Mouse (Mus musculus): ENCODE measurements around the gene Olfr688. TPM values are rescaled to one million over a fixed set of nuclear protein-coding genes. Genes with fewer than 3 reads are reported as not detected.

Gene Olfr688
- polyA plus RNA-seq, 1 experiment, result not detected

DNA sequence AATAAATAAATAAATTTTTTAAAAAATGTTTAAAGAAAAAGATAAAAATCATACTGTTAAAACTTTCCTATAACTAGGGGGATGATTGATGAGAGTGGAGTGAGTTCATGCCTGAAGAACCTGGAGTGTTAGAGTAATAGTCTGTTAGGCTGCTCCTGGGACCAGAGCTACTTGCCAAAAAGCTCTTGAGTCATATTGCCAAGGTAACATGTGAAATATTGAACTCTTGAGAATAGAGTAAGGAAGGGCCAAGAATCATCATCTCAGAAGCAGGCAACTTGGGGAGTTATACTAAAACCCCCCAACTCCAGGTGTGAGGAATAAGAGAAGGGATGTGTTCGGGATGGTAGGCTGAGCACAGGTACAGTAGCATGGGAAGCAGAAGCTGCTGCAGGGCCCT, 23.0 kb downstream of the Olfr688 start, which contains the start of gene Olfr689:
Olfr689 (plus strand) TSS at position 301 of the 400 bp plus-strand sequence.
- no peaks in the 10 kb centered on the region for H3K27me3 ChIP-seq (ENCODE audit: control insufficient read depth, insufficient read depth, insufficient read length)
- H3ac ChIP-seq (ENCODE audit: control insufficient read depth, insufficient read length, low read depth), result no peak within 1 kb of the TSS
- H3K79me3 ChIP-seq (ENCODE audit: low read depth), result no peaks in the 10 kb centered on the region
- H3K4me3 ChIP-seq (ENCODE audit: insufficient read depth, poor library complexity, severe bottlenecking), result no peak within 1 kb of the TSS
- H3K79me2 ChIP-seq (ENCODE audit: control insufficient read depth, insufficient read depth), result no peaks in the 10 kb centered on the region
- TF ChIP-seq CEBPB (IDR thresholded peaks at IDR 0.05; ENCODE audit: low read depth) (no peak), MAX (IDR thresholded peaks at IDR 0.05) (no peak), MYOD1 (IDR thresholded peaks at IDR 0.05; ENCODE audit: control insufficient read depth, insufficient read length, low read depth) (no peak), FOSL1 (IDR thresholded peaks at IDR 0.05; ENCODE audit: insufficient read depth, low read length, poor library complexity, severe bottlenecking) (no peak), CTCF (IDR thresholded peaks at IDR 0.05; ENCODE audit: control insufficient read depth, insufficient read depth, insufficient read length) (no peak), USF1 (IDR thresholded peaks at IDR 0.05; ENCODE audit: low read depth) (no peak), MYOG (IDR thresholded peaks at IDR 0.05; ENCODE audit: control insufficient read depth, extremely low read depth, insufficient read length) (no peak)
- H3K36me3 ChIP-seq (ENCODE audit: control insufficient read depth, insufficient read depth), result no peaks in the 10 kb centered on the region

- H3ac ChIP-seq (ENCODE audit: control insufficient read depth, insufficient read length, low read depth), result no peak overlapping the region
- H3K79me3 ChIP-seq (ENCODE audit: low read depth), result no peaks in the 10 kb centered on the region
- no peaks in the 10 kb centered on the region for H3K27me3 ChIP-seq (ENCODE audit: control insufficient read depth, insufficient read depth, insufficient read length)
- TF ChIP-seq CTCF (IDR thresholded peaks at IDR 0.05; ENCODE audit: control insufficient read depth, insufficient read depth, insufficient read length) (no peak), FOSL1 (IDR thresholded peaks at IDR 0.05; ENCODE audit: insufficient read depth, low read length, poor library complexity, severe bottlenecking) (no peak), MAX (IDR thresholded peaks at IDR 0.05) (no peak), CEBPB (IDR thresholded peaks at IDR 0.05; ENCODE audit: low read depth) (no peak), MYOD1 (IDR thresholded peaks at IDR 0.05; ENCODE audit: control insufficient read depth, insufficient read length, low read depth) (no peak), USF1 (IDR thresholded peaks at IDR 0.05; ENCODE audit: low read depth) (no peak), MYOG (IDR thresholded peaks at IDR 0.05; ENCODE audit: control insufficient read depth, extremely low read depth, insufficient read length) (no peak)
- no peaks in the 10 kb centered on the region for H3K79me2 ChIP-seq (ENCODE audit: control insufficient read depth, insufficient read depth)
- H3K36me3 ChIP-seq (ENCODE audit: control insufficient read depth, insufficient read depth), result no peaks in the 10 kb centered on the region
- H3K4me3 ChIP-seq (ENCODE audit: insufficient read depth, poor library complexity, severe bottlenecking), result no peak overlapping the region
Measured at GRCm38 (mm10) chr7:105325302-105325701, 37.4 kb downstream of the Olfr688 start.

DNA sequence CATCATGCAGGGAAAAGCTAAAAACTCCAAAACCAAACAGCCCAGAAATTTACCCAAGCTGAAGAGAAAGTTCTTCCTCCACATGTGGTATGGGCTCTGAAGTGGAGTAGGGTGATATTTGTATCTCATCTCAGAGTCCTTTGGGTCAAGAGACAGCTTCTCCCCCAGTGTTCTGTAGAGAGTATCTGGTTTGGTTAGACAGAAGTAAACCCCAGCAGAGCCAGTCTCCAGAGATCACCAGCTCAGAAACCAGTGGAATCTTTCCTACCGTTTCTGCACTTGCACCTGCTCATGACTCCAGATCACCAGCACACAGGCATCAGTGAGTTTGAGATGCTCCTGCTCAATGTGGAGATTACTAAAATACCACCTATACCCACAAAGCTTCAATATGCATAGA, 46.1 kb downstream of the Olfr688 start, which contains the start of gene Olfr690:
Olfr690 (minus strand) TSS at position 101 of the 400 bp plus-strand sequence.
- no peak for TF ChIP-seq MYOG (IDR thresholded peaks at IDR 0.05; ENCODE audit: control insufficient read depth, extremely low read depth, insufficient read length)
- TF ChIP-seq MAX (IDR thresholded peaks at IDR 0.05), result no peak
- no peak for TF ChIP-seq MYOD1 (IDR thresholded peaks at IDR 0.05; ENCODE audit: control insufficient read depth, insufficient read length, low read depth)
- no peak for TF ChIP-seq USF1 (IDR thresholded peaks at IDR 0.05; ENCODE audit: low read depth)
- TF ChIP-seq FOSL1 (IDR thresholded peaks at IDR 0.05; ENCODE audit: insufficient read depth, low read length, poor library complexity, severe bottlenecking), result no peak
- TF ChIP-seq CEBPB (IDR thresholded peaks at IDR 0.05; ENCODE audit: low read depth), result no peak
- TF ChIP-seq CTCF (IDR thresholded peaks at IDR 0.05; ENCODE audit: control insufficient read depth, insufficient read depth, insufficient read length), result no peak
- Histone ChIP-seq H3K4me3 (ENCODE audit: insufficient read depth, poor library complexity, severe bottlenecking) (no peak within 1 kb of the TSS), H3K79me2 (ENCODE audit: control insufficient read depth, insufficient read depth) (no peaks in the 10 kb centered on the region), H3ac (ENCODE audit: control insufficient read depth, insufficient read length, low read depth) (no peak within 1 kb of the TSS), H3K27me3 (ENCODE audit: control insufficient read depth, insufficient read depth, insufficient read length) (no peaks in the 10 kb centered on the region), H3K36me3 (ENCODE audit: control insufficient read depth, insufficient read depth) (no peaks in the 10 kb centered on the region), H3K79me3 (ENCODE audit: low read depth) (no peaks in the 10 kb centered on the region)

Other genes with a start within 250 kb of the Olfr688 start
- not detected for gene Olfr677, start 236.7 kb upstream of the Olfr688 start, polyA plus RNA-seq (2012; fragmentation: generic; extraction: Trizol)
- not detected for gene Olfr678, start 223.6 kb upstream of the Olfr688 start, polyA plus RNA-seq (2012; fragmentation: generic; extraction: Trizol)
- not detected for gene Olfr679, start 206.9 kb upstream of the Olfr688 start, polyA plus RNA-seq (2012; fragmentation: generic; extraction: Trizol)
- not detected for gene Olfr680-ps1, start 195.3 kb upstream of the Olfr688 start, polyA plus RNA-seq (2012; fragmentation: generic; extraction: Trizol)
- gene Olfr681, start 171.3 kb upstream of the Olfr688 start, polyA plus RNA-seq (2012; fragmentation: generic; extraction: Trizol), result not detected
- not detected for gene Olfr683, start 141.1 kb upstream of the Olfr688 start, polyA plus RNA-seq (2012; fragmentation: generic; extraction: Trizol)
- not detected for gene Olfr684, start 124.4 kb upstream of the Olfr688 start, polyA plus RNA-seq (2012; fragmentation: generic; extraction: Trizol)
- gene Olfr685, start 102.1 kb upstream of the Olfr688 start, polyA plus RNA-seq (2012; fragmentation: generic; extraction: Trizol), result not detected
- gene Olfr686, start 80.6 kb upstream of the Olfr688 start, polyA plus RNA-seq (2012; fragmentation: generic; extraction: Trizol), result not detected
- gene Olfr689, start 23.1 kb downstream of the Olfr688 start, polyA plus RNA-seq (2012; fragmentation: generic; extraction: Trizol), result not detected
- not detected for gene Olfr690, start 46.0 kb downstream of the Olfr688 start, polyA plus RNA-seq (2012; fragmentation: generic; extraction: Trizol)
- not detected for gene Olfr691, start 54.2 kb downstream of the Olfr688 start, polyA plus RNA-seq (2012; fragmentation: generic; extraction: Trizol)
- gene Olfr692, start 80.1 kb downstream of the Olfr688 start, polyA plus RNA-seq (2012; fragmentation: generic; extraction: Trizol), result not detected
- not detected for gene Gm5901, start 86.9 kb downstream of the Olfr688 start, polyA plus RNA-seq (2012; fragmentation: generic; extraction: Trizol)
- 16.0 TPM for gene Fam160a2, start 112.0 kb downstream of the Olfr688 start, polyA plus RNA-seq (2012; fragmentation: generic; extraction: Trizol)
- not detected for gene Cnga4, start 116.5 kb downstream of the Olfr688 start, polyA plus RNA-seq (2012; fragmentation: generic; extraction: Trizol)
- gene Cckbr, start 137.6 kb downstream of the Olfr688 start, polyA plus RNA-seq (2012; fragmentation: generic; extraction: Trizol), result not detected
- 83.7 TPM for gene Cavin3, start 194.2 kb downstream of the Olfr688 start, polyA plus RNA-seq (2012; fragmentation: generic; extraction: Trizol)